In the genomic region with DNA sequence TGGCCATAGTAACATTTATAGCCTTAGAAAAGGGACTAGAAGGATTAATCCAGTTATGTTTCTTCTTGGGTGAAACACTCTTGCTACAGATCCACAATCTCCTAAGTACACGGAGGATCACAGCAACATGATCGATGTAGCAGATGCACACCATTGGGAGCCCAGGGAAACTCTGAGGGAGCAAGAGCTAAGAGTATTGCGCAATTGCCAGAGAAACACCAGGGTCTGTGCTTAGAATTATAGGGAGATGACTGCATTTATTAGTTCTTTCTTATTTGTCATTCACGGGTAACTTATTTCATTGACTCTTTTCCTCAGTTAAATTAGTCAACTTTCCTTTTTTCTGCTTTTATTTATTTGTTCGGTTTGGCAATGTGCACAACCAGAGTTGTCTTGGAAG, we compare ENCODE assay signal across 16 mouse cellular contexts. TPM values are rescaled to one million over a fixed set of nuclear protein-coding genes. Genes with fewer than 3 reads are reported as not detected.
"Had no signal": no experiment of that assay in that cellular context is flagged by ENCODE, and none has a peak within 500 bp of the region (broad histone marks: within the 10 kb centered on the region; RNA-seq: fewer than 3 reads in every experiment).

No protein-coding gene starts in this region.

- H3K4me3 ChIP-seq: midbrain, embryonic 10.5 days; midbrain, embryonic 12.5 days; neural tube, embryonic 12.5 days; stomach, embryonic 15.5 days had no signal

- H3K36me3 ChIP-seq: midbrain, embryonic 10.5 days; midbrain, embryonic 12.5 days; neural tube, embryonic 12.5 days; stomach, embryonic 15.5 days had no signal

- H3K27ac ChIP-seq: midbrain, embryonic 10.5 days; midbrain, embryonic 12.5 days; neural tube, embryonic 12.5 days; stomach, embryonic 15.5 days; stomach, postnatal 0 days had no signal

- DNase-seq: lung, adult 18-20 months; lung, embryonic 14.5 days; lung, postnatal 10 days; lung, postnatal 4 days; midbrain, embryonic 14.5 days; right cerebral cortex, postnatal 14 days; thymus, adult 2 months; thymus, postnatal 25 days; thymus, postnatal 4 days had no signal

- H3K27me3 ChIP-seq: midbrain, embryonic 12.5 days; neural tube, embryonic 12.5 days; stomach, embryonic 15.5 days had no signal

RNA-seq across cellular contexts. Expression of gene Lsamp, which starts 10.7 kb away (rescaled TPM):
- total RNA-seq: megakaryocyte, adult 5-6 weeks; megakaryocyte-erythroid progenitor cell, adult 5-6 weeks had no signal
